Mouse (Mus musculus) heart, postnatal 0 days (tissue): Measurements from ENCODE around the gene Cant1.
"Not testable (repeated sequence)": the region's sequence is repeated elsewhere in the genome, so short reads cannot be mapped to it uniquely, and the experiment has no call there.

Source experiments
- CTCF ChIP-seq: IDR thresholded peaks from 2 replicates; pipeline ENCODE4 v1.5.1; 2016; ENCODE audit warnings: antibody characterized with exemption, control low read depth, low read depth
- EP300 ChIP-seq: IDR thresholded peaks from 2 replicates; pipeline ENCODE4 v1.6.1; 2016; ENCODE audit warnings: antibody characterized with exemption, low read depth

DNA sequence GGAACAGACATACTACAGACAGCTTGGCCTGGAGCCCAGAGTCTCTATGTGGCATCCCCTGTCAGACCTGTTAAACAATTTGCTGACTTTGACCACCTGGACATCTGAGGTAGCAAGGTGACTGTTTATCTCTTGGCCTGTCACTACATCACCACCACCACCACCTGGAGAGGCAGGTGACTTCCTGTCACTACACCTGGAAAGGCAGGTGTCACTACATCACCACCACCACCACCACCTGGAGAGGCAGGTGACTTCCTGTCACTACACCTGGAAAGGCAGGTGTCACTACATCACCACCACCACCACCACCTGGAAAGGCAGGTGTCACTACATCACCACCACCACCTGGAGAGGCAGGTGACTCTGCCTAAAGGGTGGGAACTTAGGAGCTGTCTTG lies 42.6 kb downstream of the Cant1 start:
- not testable (repeated sequence) for TF ChIP-seq CTCF, EP300
